Mouse (Mus musculus): ENCODE measurements at regions not wholly inside any gene's neighbourhood (a gene's known extent, or its start where the extent isn't known, plus 50 kb on each side); places are given as distances from the start of the nearest gene placed in this dataset.

GRCm38 (mm10) chr14:71074019-71074418 is 474.4 kb upstream of the Fam160b2 start:
- TF ChIP-seq CHD2 (IDR thresholded peaks at IDR 0.05; ENCODE audit: low read depth, low read length) (no peak), MAFK (IDR thresholded peaks at IDR 0.05; ENCODE audit: insufficient read depth, low read depth, low read length) (no peak), ZNF384 (IDR thresholded peaks at IDR 0.05; ENCODE audit: low read depth, low read length) (no peak), HCFC1 (IDR thresholded peaks at IDR 0.05; ENCODE audit: borderline replicate concordance, insufficient read depth, low read length) (no peak), ZC3H11A (IDR thresholded peaks at IDR 0.05; ENCODE audit: borderline replicate concordance, low read depth, low read length) (no peak)
